ENCODE assay signal across 10 mouse cellular contexts in the genomic region with DNA sequence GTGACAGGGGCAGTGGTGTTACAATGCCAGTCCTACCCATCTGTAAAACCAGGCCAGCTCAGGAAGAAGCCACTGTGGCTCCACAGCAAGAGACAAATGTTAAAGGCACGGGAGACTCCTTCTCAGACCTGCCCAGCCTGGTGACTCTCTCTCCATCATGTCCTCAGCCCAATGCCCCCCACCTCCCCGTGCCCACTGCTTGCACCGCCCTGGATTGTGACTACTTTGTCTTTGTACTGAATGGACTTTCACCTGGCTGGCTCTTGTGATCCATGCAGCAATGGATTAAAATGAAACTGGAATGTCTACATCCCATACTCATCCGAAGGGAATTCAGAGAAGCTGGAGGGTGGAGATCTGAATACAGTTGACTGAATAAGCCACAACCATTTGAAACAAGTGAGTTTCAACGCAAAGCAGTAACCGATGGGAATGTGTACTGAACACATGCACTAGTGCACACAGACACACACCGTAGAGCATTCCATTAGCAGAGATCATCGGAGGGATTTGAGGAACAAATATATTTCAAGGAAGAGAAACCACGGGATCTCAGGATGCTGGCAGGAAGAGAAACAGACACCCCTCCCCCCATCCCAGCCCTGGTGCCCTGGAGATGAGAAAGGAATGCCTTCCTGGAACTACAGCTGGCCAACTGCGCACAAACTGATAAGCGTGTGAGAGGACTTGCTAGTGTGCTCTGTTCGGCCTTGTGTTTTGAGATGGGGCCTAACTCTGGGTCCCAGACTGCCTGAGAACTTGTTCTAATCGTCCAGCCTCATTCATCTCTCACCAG. TPM values are rescaled to one million over a fixed set of nuclear protein-coding genes. Genes with fewer than 3 reads are reported as not detected.
DNase-seq lines count a peak whose midpoint lies in the region; ATAC-seq and TF ChIP-seq lines count a peak whose summit lies in the region.
"Had no signal": no experiment of that assay in that cellular context is flagged by ENCODE, and none has a peak within 500 bp of the region (broad histone marks: within the 10 kb centered on the region; RNA-seq: fewer than 3 reads in every experiment).

No protein-coding gene starts in this region.

- no peak overlapping the region for H3ac ChIP-seq in myocyte (ENCODE audit: control insufficient read depth, insufficient read length)

- 50% methylated on average over 13 of the region's 13 CpGs for WGBS in intestine, embryonic 14.5 days

- no peak overlapping the region for H3K4me3 ChIP-seq in intestine, embryonic 14.5 days (ENCODE audit: low read depth, low read length)
- H3K4me3 ChIP-seq in myocyte, result no peak overlapping the region
- H3K4me3 ChIP-seq: embryonic facial prominence, embryonic 12.5 days had no signal

- H3K27ac ChIP-seq in intestine, embryonic 14.5 days (ENCODE audit: low read depth), result no peak overlapping the region
- H3K27ac ChIP-seq: embryonic facial prominence, embryonic 12.5 days had no signal

- no peaks in the 10 kb centered on the region for H3K27me3 ChIP-seq in intestine, embryonic 14.5 days (replicated peaks; ENCODE audit: control insufficient read depth, insufficient read depth, low read length)
- H3K27me3 ChIP-seq in myocyte (ENCODE audit: control insufficient read depth, insufficient read depth, insufficient read length), result no peaks in the 10 kb centered on the region
- H3K27me3 ChIP-seq: embryonic facial prominence, embryonic 12.5 days had no signal

- H3K4me2 ChIP-seq in intestine, embryonic 14.5 days (ENCODE audit: low read length), result no peak overlapping the region
- peak overlapping the region; percentile 30 for H3K4me2 ChIP-seq in myocyte (ENCODE audit: low read depth)
- H3K4me2 ChIP-seq: embryonic facial prominence, embryonic 12.5 days had no signal

- no peaks in the 10 kb centered on the region for H3K9me3 ChIP-seq in intestine, embryonic 14.5 days (ENCODE audit: control insufficient read depth, low read length)
- H3K9me3 ChIP-seq: embryonic facial prominence, embryonic 12.5 days had no signal

- no peaks in the 10 kb centered on the region; the same call in 1 of the 2 replicates for H3K4me1 ChIP-seq in intestine, embryonic 14.5 days (replicated peaks; ENCODE audit: control insufficient read depth, insufficient read depth, low read length)
- H3K4me1 ChIP-seq: embryonic facial prominence, embryonic 12.5 days had no signal

- no peak overlapping the region for H3K9ac ChIP-seq in intestine, embryonic 14.5 days (ENCODE audit: low read length)
- H3K9ac ChIP-seq: embryonic facial prominence, embryonic 12.5 days had no signal

- H3K36me3 ChIP-seq in intestine, embryonic 14.5 days (ENCODE audit: control insufficient read depth, insufficient read depth, low read length), result no peaks in the 10 kb centered on the region
- no peaks in the 10 kb centered on the region for H3K36me3 ChIP-seq in myocyte (ENCODE audit: control insufficient read depth, insufficient read depth)
- H3K36me3 ChIP-seq: embryonic facial prominence, embryonic 12.5 days had no signal

- no peaks in the 10 kb centered on the region for H3K79me2 ChIP-seq in myocyte (ENCODE audit: control insufficient read depth, insufficient read depth)

- peak; percentile 40 to 44 for DNase-seq in heart, adult 18-20 months
- DNase-seq in heart, postnatal 25 days (ENCODE audit: low spot score), result no peak
- DNase-seq in c-Kit-positive CD71-positive TER-119-positive erythroid progenitor cells, embryonic 14.5 days (ENCODE audit: low spot score), result peak; percentile 84
- peak; percentile 52 for DNase-seq in intestine, embryonic 14.5 days (ENCODE audit: low spot score)
- DNase-seq in urinary bladder, postnatal 25 days (ENCODE audit: low spot score), result no peak
- no peak for DNase-seq in gastrocnemius, adult 8-10 months (ENCODE audit: low spot score in 2 of 2)
- DNase-seq in urinary bladder, postnatal 4 days (ENCODE audit: low spot score in 2 of 2), result no peak
- DNase-seq: left cerebral cortex, postnatal 4 days had no signal

- 0 out of 2 replicates have a peak, but pooled peaks have one; percentile 8 for ATAC-seq in intestine, embryonic 14.5 days (replicated peaks; ENCODE audit: low FRiP score, low TSS enrichment, low read depth)

- intact Hi-C loops in heart, postnatal 25 days (cut with DNase I), result no loop called here

- no peak for TF ChIP-seq POLR2A in myocyte (IDR thresholded peaks at IDR 0.05; ENCODE audit: insufficient read length, low read depth)

TF ChIP-seq in myocyte, 11 proteins besides CTCF, POLR2A, EP300 and RAD21:
- peak in 1 of 3 experiments; percentile 34 for TF ChIP-seq MYOD1 (IDR thresholded peaks at IDR 0.05; ENCODE audit: control insufficient read depth in 1 of 3, insufficient read length in 2 of 3, low read depth in 2 of 3)
- TF ChIP-seq MYOG (IDR thresholded peaks at IDR 0.05; ENCODE audit: control insufficient read depth in 1 of 3, insufficient read depth in 1 of 3, insufficient read length in 2 of 3, low read depth in 2 of 3), result peak in 1 of 3 experiments; percentile 64
- TF ChIP-seq TCF3 (IDR thresholded peaks at IDR 0.05; ENCODE audit: insufficient read length, low read depth), result no peak

RNA-seq across cellular contexts. Expression of gene Fam163a, which starts 17.6 kb away (rescaled TPM):
- under 1 TPM in 1 of 2 experiments, not detected in 1; 0.07 TPM for total RNA-seq in heart, adult 18-20 months (2021)
- total RNA-seq in heart, postnatal 25 days (2021), result under 1 TPM in 1 of 2 experiments, not detected in 1; 0.06 TPM
- 7.8 and 9.8 TPM in 2 replicates for polyA plus RNA-seq in intestine, embryonic 14.5 days (2014; fragmentation: Nextera tagmentation; extraction: Ambion mirVana)
- not detected for polyA plus RNA-seq in myocyte (2012; fragmentation: generic; extraction: Trizol)
- total RNA-seq in gastrocnemius, adult 8-10 months (2022), result not detected

Comparison
In these comparisons a context has a peak if more than half of its experiments do, and no peak if none do; other contexts are left out.
1. DNase-seq: peak in heart, adult 18-20 months (2 of 2), c-Kit-positive CD71-positive TER-119-positive erythroid progenitor cells, embryonic 14.5 days (single experiment) and intestine, embryonic 14.5 days (single experiment); none in heart, postnatal 25 days (single experiment), urinary bladder, postnatal 25 days (single experiment), gastrocnemius, adult 8-10 months (0 of 2) and urinary bladder, postnatal 4 days (0 of 2).